Mouse (Mus musculus) thymus, postnatal 0 days (tissue): ENCODE results near the gene Shroom1. TPM values are rescaled to one million over a fixed set of nuclear protein-coding genes. Genes with fewer than 3 reads are reported as not detected.

Experiments
- DNase-seq: peaks from one replicate; pipeline ENCODE4 v3.0.0-alpha.2; 2015; ENCODE audit warnings: low spot score
- polyA plus RNA-seq: library from polyadenylated mRNA; unstranded; fragments of >200 nt; fragmentation: Nextera tagmentation; extraction: Ambion mirVana; gene quantifications from 2 replicates; pipeline ENCODE4 v1.2.1, GENCODE M21; 2015

The Shroom1 gene
- polyA plus RNA-seq, 1 experiment from 2014 or later: 0.27 TPM

GRCm38 (mm10) chr11:53479171-53479782, 22.3 kb downstream of the Shroom1 start:
- no peak for DNase-seq

GRCm38 (mm10) chr11:53479783-53480301, 22.8 kb downstream of the Shroom1 start, which contains the start of the genes Gm9945 and Sowaha:
TSS of gene Gm9945 (plus strand) at chr11:53480166.
TSS of gene Sowaha (minus strand) at chr11:53480274.
- peak; percentile 41 for DNase-seq

- no peak for DNase-seq
Measured at GRCm38 (mm10) chr11:53481088-53481730, 24.2 kb downstream of the Shroom1 start.

- DNase-seq: no peak
Measured at GRCm38 (mm10) chr11:53483159-53483891, 26.3 kb downstream of the Shroom1 start.

- peak; percentile 16 for DNase-seq
Measured at GRCm38 (mm10) chr11:53485719-53486118, 28.7 kb downstream of the Shroom1 start.

GRCm38 (mm10) chr11:53486351-53486750, 29.3 kb downstream of the Shroom1 start:
- DNase-seq: no peak

GRCm38 (mm10) chr11:53486822-53487594, 30.0 kb downstream of the Shroom1 start:
- no peak for DNase-seq

GRCm38 (mm10) chr11:53489007-53489406, 32.0 kb downstream of the Shroom1 start:
- no peak for DNase-seq

- no peak for DNase-seq
Measured at GRCm38 (mm10) chr11:53489421-53489820, 32.4 kb downstream of the Shroom1 start.

- no peak for DNase-seq
Measured at GRCm38 (mm10) chr11:53491954-53492401, 35.0 kb downstream of the Shroom1 start.

- no peak for DNase-seq
Measured at GRCm38 (mm10) chr11:53493243-53493955, 36.4 kb downstream of the Shroom1 start.

- DNase-seq: no peak
Measured at GRCm38 (mm10) chr11:53495417-53495816, 38.4 kb downstream of the Shroom1 start.

GRCm38 (mm10) chr11:53496946-53497345, 39.9 kb downstream of the Shroom1 start:
- DNase-seq: peak; percentile 85

- DNase-seq: no peak
Measured at GRCm38 (mm10) chr11:53500569-53500968, 43.6 kb downstream of the Shroom1 start.

- no peak for DNase-seq
Measured at GRCm38 (mm10) chr11:53502039-53502765, 45.2 kb downstream of the Shroom1 start.

- no peak for DNase-seq
Measured at GRCm38 (mm10) chr11:53503738-53504137, 46.7 kb downstream of the Shroom1 start.

GRCm38 (mm10) chr11:53504376-53504775, 47.4 kb downstream of the Shroom1 start:
- DNase-seq: no peak

GRCm38 (mm10) chr11:53505026-53505663, 48.1 kb downstream of the Shroom1 start:
- DNase-seq: no peak

GRCm38 (mm10) chr11:53507098-53507805, 50.2 kb downstream of the Shroom1 start:
- DNase-seq: no peak
